Mouse (Mus musculus) olfactory bulb, adult 2 months (tissue): ENCODE measurements around the gene Kif14.

Source experiments
- CTCF ChIP-seq: fragments of 200-500 bp; IDR thresholded peaks from 2 replicates; pipeline ENCODE4 v1.5.1; 2012; ENCODE audit warnings: low read depth, mild to moderate bottlenecking, low read length, moderate library complexity; ENCODE audit not compliant: insufficient read depth
- POLR2A ChIP-seq: fragments of 200-500 bp; IDR thresholded peaks from 2 replicates; pipeline ENCODE4 v1.6.1; 2012; ENCODE audit warnings: mild to moderate bottlenecking, low read depth, low read length, moderate library complexity; ENCODE audit not compliant: insufficient read depth

DNA sequence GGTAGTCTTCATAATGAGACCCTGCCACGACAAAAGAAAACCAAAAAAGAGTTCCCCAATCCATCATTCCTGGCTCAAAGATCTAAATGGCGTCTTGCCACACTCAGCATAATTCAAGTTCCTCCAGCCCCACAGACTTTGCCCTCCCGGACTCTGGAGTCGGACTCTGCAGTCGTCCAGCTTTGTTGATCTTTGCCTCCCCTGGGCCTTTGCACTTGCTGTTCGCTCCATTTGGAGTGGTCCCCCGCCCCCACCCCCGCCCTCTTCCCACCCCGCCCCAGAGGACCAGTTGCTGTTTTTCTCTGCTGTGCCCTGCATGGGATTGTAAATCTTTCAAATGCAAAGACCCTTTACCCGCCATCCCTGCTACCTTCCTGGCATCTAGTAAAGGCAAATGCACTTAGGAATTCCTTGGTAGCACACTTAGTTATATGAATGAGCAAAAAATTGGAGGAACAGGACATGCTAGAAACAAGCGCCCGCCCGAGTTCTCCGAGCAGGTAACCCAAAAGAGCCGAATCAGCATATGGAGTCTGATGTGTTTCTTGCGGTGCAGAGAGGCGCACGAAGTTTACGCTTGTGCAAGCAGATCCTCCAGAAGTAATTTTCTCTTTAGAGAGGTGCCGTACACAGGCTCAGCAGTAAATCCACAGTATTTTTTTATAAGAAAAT, 103.6 kb downstream of the Kif14 start:
- no peak for TF ChIP-seq POLR2A
- TF ChIP-seq CTCF: no peak
